Mouse (Mus musculus) cerebellum, adult 2 months (tissue): ENCODE measurements around the gene Hist1h4b. TPM values are rescaled to one million over a fixed set of nuclear protein-coding genes. Genes with fewer than 3 reads are reported as not detected.
A peak's percentile ranks its signal among the peaks of the same experiment; 100 is the strongest.
"Not testable (repeated sequence)": the region's sequence is repeated elsewhere in the genome, so short reads cannot be mapped to it uniquely, and the experiment has no call there.

ENCODE experiments used
- DNase-seq, 2 experiments: peaks; one replicate each; pipeline ENCODE4 v3.0.0; 2021
- H3K27ac ChIP-seq: fragments of 200-500 bp; 2 replicates; pipeline ENCODE4 v1.5.1; 2012; ENCODE audit warnings: low read length, control low read depth, inconsistent platforms; ENCODE audit not compliant: insufficient read depth
- H3K27me3 ChIP-seq: fragments of 200-500 bp; 2 replicates; pipeline ENCODE4 v1.6.1; 2012; ENCODE audit warnings: inconsistent platforms, mild to moderate bottlenecking, low read length, moderate library complexity; ENCODE audit not compliant: control insufficient read depth, insufficient read depth
- H3K4me1 ChIP-seq: fragments of 200-500 bp; 2 replicates; pipeline ENCODE4 v1.6.1; 2011; ENCODE audit warnings: low read length; ENCODE audit not compliant: control insufficient read depth, insufficient read depth
- H3K4me3 ChIP-seq: fragments of 200-500 bp; replicated peaks from 2 replicates; pipeline ENCODE3; 2011; ENCODE audit warnings: mild to moderate bottlenecking, low read depth, low read length, control low read depth; ENCODE audit not compliant: insufficient read depth
- CTCF ChIP-seq: fragments of 200-500 bp; IDR thresholded peaks from 2 replicates; pipeline ENCODE4 v1.5.1; 2011; ENCODE audit warnings: low read depth, mild to moderate bottlenecking, control low read depth, low read length, moderate library complexity, borderline replicate concordance; ENCODE audit not compliant: insufficient read depth
- POLR2A ChIP-seq: fragments of 200-500 bp; IDR thresholded peaks from 2 replicates; pipeline ENCODE4 v1.6.1; 2011; ENCODE audit warnings: low read length, control low read depth, borderline replicate concordance; ENCODE audit not compliant: insufficient read depth
- WGBS: fragments of 180-500 bp; shearing (Covaris S2); methylation state at CpG from one replicate; pipeline ENCODE4 v1.1.7; 2018; 5-methylcytosine and 5-hydroxymethylcytosine counted together
- polyA plus RNA-seq: library from polyadenylated mRNA; depleted of rRNA; stranded (reverse); fragments of >200 nt; gene quantifications from 2 replicates; pipeline ENCODE4 v1.2.3, GENCODE M21; 2012

Hist1h4b gene
- polyA plus RNA-seq, 1 experiment: 4.8 TPM

- no peak for DNase-seq
- H3K4me3 ChIP-seq: no peak overlapping the region
- H3K4me1 ChIP-seq: no peaks in the 10 kb centered on the region
- TF ChIP-seq CTCF (no peak), POLR2A (no peak)
- 83% methylated on average over 5 of the region's 5 CpGs for WGBS
- H3K27me3 ChIP-seq: no peaks in the 10 kb centered on the region
- H3K27ac ChIP-seq: no peak overlapping the region
Observed at GRCm38 (mm10) chr13:23743215-23743614, 13.6 kb upstream of the Hist1h4b start.

GRCm38 (mm10) chr13:23743963-23744362 is 12.8 kb upstream of the Hist1h4b start:
- no peak overlapping the region for H3K4me3 ChIP-seq
- H3K4me1 ChIP-seq: no peaks in the 10 kb centered on the region
- TF ChIP-seq CTCF: no peak
- TF ChIP-seq POLR2A: no peak
- DNase-seq: no peak
- no peak overlapping the region for H3K27ac ChIP-seq
- WGBS: 32% methylated on average over 4 of the region's 4 CpGs
- no peaks in the 10 kb centered on the region for H3K27me3 ChIP-seq

- WGBS: 5% methylated on average over 22 of the region's 36 CpGs
- no peak overlapping the region for H3K4me3 ChIP-seq
- H3K27me3 ChIP-seq: no peaks in the 10 kb centered on the region
- TF ChIP-seq CTCF: no peak
- no peak for TF ChIP-seq POLR2A
- no peak overlapping the region for H3K27ac ChIP-seq
- DNase-seq: no peak
- H3K4me1 ChIP-seq: no peaks in the 10 kb centered on the region
Observed at GRCm38 (mm10) chr13:23744421-23745380, 12.1 kb upstream of the Hist1h4b start.

GRCm38 (mm10) chr13:23745381-23746161 is 11.2 kb upstream of the Hist1h4b start, which contains the start of gene Hist1h3c:
Gene Hist1h3c (minus strand): TSS chr13:23745602.
- DNase-seq: peak; percentile 82
- Histone ChIP-seq H3K4me1 (no peaks in the 10 kb centered on the region), H3K27ac (peak within 1 kb of the TSS; percentile 86), H3K27me3 (no peaks in the 10 kb centered on the region), H3K4me3 (peak within 1 kb of the TSS; percentile 58)
- 1% methylated on average over 28 of the region's 28 CpGs for WGBS
- TF ChIP-seq CTCF: no peak
- no peak for TF ChIP-seq POLR2A

GRCm38 (mm10) chr13:23746201-23747080 is 10.4 kb upstream of the Hist1h4b start, which contains the start of gene Hist1h2bb:
Gene Hist1h2bb (plus strand): TSS chr13:23746734.
- peak; percentile 38; the same call in 1 of the 2 replicates for TF ChIP-seq POLR2A
- not testable (repeated sequence) for H3K4me1 ChIP-seq, H3K27me3 ChIP-seq
- WGBS: under 1% methylated on average over 48 of the region's 58 CpGs
- Histone ChIP-seq H3K4me3 (peak within 1 kb of the TSS; percentile 58), H3K27ac (peak within 1 kb of the TSS; percentile 86)
- peak; percentile 84 to 93 for DNase-seq

DNA sequence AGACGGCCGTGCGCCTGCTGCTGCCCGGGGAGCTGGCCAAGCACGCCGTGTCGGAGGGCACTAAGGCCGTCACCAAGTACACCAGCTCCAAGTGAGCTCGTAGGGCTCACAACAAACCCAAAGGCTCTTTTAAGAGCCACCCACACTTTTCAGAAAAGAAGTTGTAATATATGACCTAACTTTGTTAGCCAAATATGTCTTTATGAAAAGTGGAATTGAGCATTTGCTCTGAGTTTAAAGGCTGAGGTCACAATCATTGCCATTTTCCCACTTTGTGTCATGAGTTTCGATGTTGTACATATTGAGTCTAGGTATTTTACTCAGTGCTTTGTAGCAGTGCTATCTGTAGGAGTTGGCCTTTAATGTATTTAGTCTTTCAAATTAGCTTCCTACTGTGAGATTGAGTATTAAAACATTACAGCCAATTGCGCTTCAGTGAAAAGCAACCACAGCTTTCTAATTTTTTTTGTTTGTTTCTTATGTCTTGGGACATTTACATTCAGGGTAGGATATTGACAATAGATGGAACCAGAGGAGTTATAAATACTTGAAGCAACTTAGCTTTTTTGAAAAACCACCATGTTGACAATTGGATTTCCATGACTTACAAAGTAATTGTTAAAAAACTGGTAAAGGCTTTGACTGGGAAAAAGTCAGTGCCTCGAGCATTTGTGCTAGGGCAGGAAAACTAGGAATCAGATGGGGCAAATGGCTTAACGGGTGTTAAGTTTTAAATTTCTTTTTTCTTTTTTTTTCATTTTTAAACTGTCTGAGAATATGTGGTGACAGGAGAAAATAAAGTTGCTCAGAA is 9.5 kb upstream of the Hist1h4b start:
- TF ChIP-seq CTCF (no peak), POLR2A (no peak)
- Histone ChIP-seq H3K27ac (peak overlapping the region; percentile 73), H3K27me3 (no peaks in the 10 kb centered on the region), H3K4me3 (peak overlapping the region; percentile 19), H3K4me1 (no peaks in the 10 kb centered on the region)
- WGBS: 5% methylated on average over 13 of the region's 13 CpGs
- DNase-seq: no peak

- DNase-seq: no peak
- Histone ChIP-seq H3K27me3 (no peaks in the 10 kb centered on the region), H3K4me3 (no peak overlapping the region), H3K27ac (no peak overlapping the region), H3K4me1 (no peaks in the 10 kb centered on the region)
- WGBS: 5% methylated on average over 4 of the region's 4 CpGs
- no peak for TF ChIP-seq POLR2A
- no peak for TF ChIP-seq CTCF
Observed at GRCm38 (mm10) chr13:23747892-23748288, 8.9 kb upstream of the Hist1h4b start.
